Mouse (Mus musculus): ENCODE results near the gene Rcbtb2. TPM values are rescaled to one million over a fixed set of nuclear protein-coding genes. Genes with fewer than 3 reads are reported as not detected.

Rcbtb2 gene
- total RNA-seq, 4 experiments from 2014 or later: 18.2 to 30.9 (median 21.1) TPM

GRCm38 (mm10) chr14:73204016-73204415 is 81.2 kb downstream of the Rcbtb2 start:
- DNase-seq (ENCODE audit: low spot score): no peak

GRCm38 (mm10) chr14:73209262-73209661 is 86.4 kb downstream of the Rcbtb2 start:
- DNase-seq (ENCODE audit: low spot score): peak; percentile 46

- no peak for DNase-seq (ENCODE audit: low spot score)
Observed at GRCm38 (mm10) chr14:73210196-73210595, 87.4 kb downstream of the Rcbtb2 start.

GRCm38 (mm10) chr14:73211477-73211876 is 88.6 kb downstream of the Rcbtb2 start:
- no peak for DNase-seq (ENCODE audit: low spot score)

- DNase-seq (ENCODE audit: low spot score): peak; percentile 49
Observed at GRCm38 (mm10) chr14:73217062-73217461, 94.2 kb downstream of the Rcbtb2 start.

- DNase-seq (ENCODE audit: low spot score): peak; percentile 30
Observed at GRCm38 (mm10) chr14:73222316-73222970, 99.6 kb downstream of the Rcbtb2 start.

- no peak for DNase-seq (ENCODE audit: low spot score)
Observed at GRCm38 (mm10) chr14:73226346-73226745, 103.5 kb downstream of the Rcbtb2 start.

GRCm38 (mm10) chr14:73226849-73227248 is 104.0 kb downstream of the Rcbtb2 start:
- DNase-seq (ENCODE audit: low spot score): no peak

GRCm38 (mm10) chr14:73231286-73231982 is 108.6 kb downstream of the Rcbtb2 start:
- DNase-seq (ENCODE audit: low spot score): peak; percentile 47

- DNase-seq (ENCODE audit: low spot score): peak; percentile 35
Observed at GRCm38 (mm10) chr14:73234468-73235031, 111.7 kb downstream of the Rcbtb2 start.

- DNase-seq (ENCODE audit: low spot score): peak; percentile 89
Observed at GRCm38 (mm10) chr14:73237848-73238321, 115.0 kb downstream of the Rcbtb2 start, which contains the start of gene Lpar6. TSS of gene Lpar6 (plus strand) at chr14:73237895.

- DNase-seq (ENCODE audit: low spot score): peak; percentile 67
Observed at GRCm38 (mm10) chr14:73238498-73239250, 115.8 kb downstream of the Rcbtb2 start.

- peak; percentile 31 for DNase-seq (ENCODE audit: low spot score)
Observed at GRCm38 (mm10) chr14:73239291-73239690, 116.5 kb downstream of the Rcbtb2 start.

GRCm38 (mm10) chr14:73239857-73240256 is 117.0 kb downstream of the Rcbtb2 start:
- no peak for DNase-seq (ENCODE audit: low spot score)

GRCm38 (mm10) chr14:73244061-73244597 is 121.3 kb downstream of the Rcbtb2 start:
- no peak for DNase-seq (ENCODE audit: low spot score)

- no peak for DNase-seq (ENCODE audit: low spot score)
Observed at GRCm38 (mm10) chr14:73250056-73250455, 127.2 kb downstream of the Rcbtb2 start.

- DNase-seq (ENCODE audit: low spot score): no peak
Observed at GRCm38 (mm10) chr14:73252276-73252675, 129.4 kb downstream of the Rcbtb2 start.

GRCm38 (mm10) chr14:73253453-73254251 is 130.8 kb downstream of the Rcbtb2 start:
- DNase-seq (ENCODE audit: low spot score): no peak

- DNase-seq (ENCODE audit: low spot score): no peak
Observed at GRCm38 (mm10) chr14:73254412-73254811, 131.6 kb downstream of the Rcbtb2 start.

GRCm38 (mm10) chr14:73255426-73255970 is 132.7 kb downstream of the Rcbtb2 start:
- no peak for DNase-seq (ENCODE audit: low spot score)

Data from heart, adult 8-10 months (tissue).